Mouse (Mus musculus): ENCODE measurements around the gene Fam169a. TPM values are rescaled to one million over a fixed set of nuclear protein-coding genes. Genes with fewer than 3 reads are reported as not detected.

The Fam169a gene
- polyA plus RNA-seq, 1 experiment from 2014 or later = 1.4 TPM

Other genes starting within 250 kb of the Fam169a start
- gene Gcnt4, start 142.6 kb upstream of the Fam169a start, polyA plus RNA-seq (2015; fragmentation: Nextera tagmentation; extraction: Ambion mirVana) = 5.9 and 9.1 TPM in 2 replicates
- not detected in 2 replicates for gene 1700029F12Rik, start 32.9 kb upstream of the Fam169a start, polyA plus RNA-seq (2015; fragmentation: Nextera tagmentation; extraction: Ambion mirVana)
- gene Gm6169, start 32.0 kb downstream of the Fam169a start, polyA plus RNA-seq (2015; fragmentation: Nextera tagmentation; extraction: Ambion mirVana) = 3.0 and 3.6 TPM in 2 replicates
- 37.8 and 41.3 TPM in 2 replicates for gene Gfm2, start 70.7 kb downstream of the Fam169a start, polyA plus RNA-seq (2015; fragmentation: Nextera tagmentation; extraction: Ambion mirVana)
- 47.9 and 51.2 TPM in 2 replicates for gene Nsa2, start 70.7 kb downstream of the Fam169a start, polyA plus RNA-seq (2015; fragmentation: Nextera tagmentation; extraction: Ambion mirVana)
- 142 and 184 TPM in 2 replicates for gene Hexb, start 131.1 kb downstream of the Fam169a start, polyA plus RNA-seq (2015; fragmentation: Nextera tagmentation; extraction: Ambion mirVana)
- 5.8 and 6.1 TPM in 2 replicates for gene Enc1, start 173.8 kb downstream of the Fam169a start, polyA plus RNA-seq (2015; fragmentation: Nextera tagmentation; extraction: Ambion mirVana)